Mouse (Mus musculus) ovary, adult 10 weeks (tissue): Measurements from ENCODE around the gene Azgp1. TPM values are rescaled to one million over a fixed set of nuclear protein-coding genes. Genes with fewer than 3 reads are reported as not detected.

Source experiments
- polyA plus RNA-seq: library from polyadenylated mRNA; stranded (reverse); fragments of 350-450 nt; fragmentation: Illumina TruSeq; extraction: RNeasy Lipid Tissue Mini Kit (QIAGEN cat#74804); gene quantifications from one replicate; pipeline ENCODE4 v1.2.3, GENCODE M21; 2014

Azgp1 gene
- polyA plus RNA-seq, result not detected

GRCm38 (mm10) chr5:137981300-137981699 is at the start of gene Azgp1:
Gene Azgp1, plus strand, starts transcription at chr5:137981520.

GRCm38 (mm10) chr5:137962945-137963344 is 18.4 kb upstream of the Azgp1 start, which contains the start of gene Gjc3:
Gene Gjc3, minus strand, starts transcription at chr5:137963098.

GRCm38 (mm10) chr5:138020961-138021479 is 39.7 kb downstream of the Azgp1 start, which contains the start of the genes Smok3a and Smok3b:
Gene Smok3a, plus strand, starts transcription at chr5:138021261.
Gene Smok3b, plus strand, starts transcription at chr5:138021429.

Other genes starting within 250 kb of the Azgp1 start
- gene Nyap1, start 239.9 kb upstream of the Azgp1 start, polyA plus RNA-seq, result not detected
- gene Tsc22d4, start 235.8 kb upstream of the Azgp1 start, polyA plus RNA-seq, result 0.86 TPM
- 2.3 TPM for gene Ppp1r35, start 202.7 kb upstream of the Azgp1 start, polyA plus RNA-seq
- gene Mepce, start 193.9 kb upstream of the Azgp1 start, polyA plus RNA-seq, result 13.7 TPM
- gene Zcwpw1, start 193.7 kb upstream of the Azgp1 start, polyA plus RNA-seq, result 6.6 TPM
- 0.46 TPM for gene Pilra, start 145.2 kb upstream of the Azgp1 start, polyA plus RNA-seq
- gene Pilrb1, start 123.4 kb upstream of the Azgp1 start, polyA plus RNA-seq, result not detected
- gene Pilrb2, start 109.7 kb upstream of the Azgp1 start, polyA plus RNA-seq, result 0.86 TPM
- not detected for gene Cyp3a13, start 59.9 kb upstream of the Azgp1 start, polyA plus RNA-seq
- 6.4 TPM for gene Gjc3, start 18.4 kb upstream of the Azgp1 start, polyA plus RNA-seq
- gene Smok3a, start 39.7 kb downstream of the Azgp1 start, polyA plus RNA-seq, result not detected
- not detected for gene Smok3b, start 39.9 kb downstream of the Azgp1 start, polyA plus RNA-seq
- gene Smok3c, start 71.7 kb downstream of the Azgp1 start, polyA plus RNA-seq, result not detected
- gene Zkscan1, start 103.6 kb downstream of the Azgp1 start, polyA plus RNA-seq, result 67.3 TPM
- 20.4 TPM for gene Zscan21, start 135.4 kb downstream of the Azgp1 start, polyA plus RNA-seq
- 36.9 TPM for gene Zfp113, start 174.2 kb downstream of the Azgp1 start, polyA plus RNA-seq
- 66.2 TPM for gene Cops6, start 179.6 kb downstream of the Azgp1 start, polyA plus RNA-seq
- 4.1 TPM for gene Ap4m1, start 190.5 kb downstream of the Azgp1 start, polyA plus RNA-seq
- 28.4 TPM for gene Mcm7, start 190.9 kb downstream of the Azgp1 start, polyA plus RNA-seq
- gene Taf6, start 205.9 kb downstream of the Azgp1 start, polyA plus RNA-seq, result 3.8 TPM
- gene Cnpy4, start 206.0 kb downstream of the Azgp1 start, polyA plus RNA-seq, result 35.7 TPM
- gene Mblac1, start 212.8 kb downstream of the Azgp1 start, polyA plus RNA-seq, result 0.48 TPM
- 0.54 TPM for gene Nxpe5, start 244.4 kb downstream of the Azgp1 start, polyA plus RNA-seq